Mouse (Mus musculus) heart, adult 9 months (tissue): Measurements from ENCODE around the gene Hexa.

Experiments used
- DNase-seq, 2 experiments: peaks; one replicate each; pipeline ENCODE4 v3.0.0; 2022; ENCODE audit warnings: low spot score in 2 of 2

Gene Hexa

GRCm38 (mm10) chr9:59539441-59540137 is at the start of gene Hexa, which contains the start of gene Tmem202:
TSS of gene Hexa (plus strand) at chr9:59539540.
TSS of gene Tmem202 (minus strand) at chr9:59539847.
- peak; percentile 81 to 82 for DNase-seq

- DNase-seq, result no peak
Observed at GRCm38 (mm10) chr9:59508146-59508545, 31.2 kb upstream of the Hexa start.

DNA sequence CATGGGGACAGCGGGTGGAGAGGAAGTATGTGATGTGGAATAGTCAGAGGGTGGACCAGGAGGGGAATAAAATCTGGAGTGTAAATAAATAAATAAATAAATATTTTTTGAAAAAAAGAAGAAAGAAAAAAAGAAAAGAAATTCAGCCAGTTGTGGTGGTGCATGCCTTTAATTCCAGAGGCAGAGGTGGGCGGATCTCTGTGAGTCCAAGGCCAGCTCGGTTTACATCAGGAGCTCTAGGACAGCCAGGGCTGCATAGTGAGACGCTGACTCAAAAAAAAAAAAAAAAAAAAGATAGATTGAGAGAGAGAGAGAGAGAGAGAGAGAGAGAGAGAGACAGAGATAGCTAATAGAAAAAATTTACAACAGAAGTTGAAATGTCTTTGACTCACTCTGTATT is 27.0 kb upstream of the Hexa start:
- DNase-seq, result no peak

- DNase-seq, result peak in 1 of 2 experiments; percentile 24
Observed at GRCm38 (mm10) chr9:59515069-59515468, 24.3 kb upstream of the Hexa start.

- no peak for DNase-seq
Observed at GRCm38 (mm10) chr9:59517127-59517526, 22.2 kb upstream of the Hexa start.

GRCm38 (mm10) chr9:59518976-59519375 is 20.4 kb upstream of the Hexa start:
- DNase-seq, result no peak

- no peak for DNase-seq
Observed at GRCm38 (mm10) chr9:59519396-59519795, 19.9 kb upstream of the Hexa start.

GRCm38 (mm10) chr9:59522906-59523305 is 16.4 kb upstream of the Hexa start:
- peak; percentile 38 to 41 for DNase-seq

- no peak for DNase-seq
Observed at GRCm38 (mm10) chr9:59526727-59527126, 12.6 kb upstream of the Hexa start.

GRCm38 (mm10) chr9:59527580-59527979 is 11.8 kb upstream of the Hexa start:
- DNase-seq, result no peak

DNA sequence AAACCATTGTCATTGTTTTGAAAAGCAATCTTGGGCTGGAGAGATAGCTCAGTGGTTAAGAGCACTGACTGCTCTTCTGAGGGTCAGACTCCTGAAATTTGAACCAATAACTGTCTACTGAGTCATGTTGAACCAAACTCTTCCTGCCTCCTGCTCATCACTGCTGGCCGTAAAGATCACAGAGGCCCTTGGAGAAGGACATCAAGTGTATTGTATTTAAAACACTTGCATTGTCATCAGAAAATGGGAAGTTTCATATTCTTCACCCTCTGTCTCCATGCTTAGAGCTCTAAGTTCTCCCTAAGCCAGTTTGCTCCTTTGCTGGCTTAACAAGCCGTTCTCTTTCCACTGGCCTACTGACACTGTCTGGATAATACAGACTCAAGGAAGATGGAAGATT is 11.1 kb upstream of the Hexa start:
- DNase-seq, result no peak

- DNase-seq, result no peak
Observed at GRCm38 (mm10) chr9:59531645-59532044, 7.7 kb upstream of the Hexa start.

- DNase-seq, result no peak
Observed at GRCm38 (mm10) chr9:59533422-59533821, 5.9 kb upstream of the Hexa start.

GRCm38 (mm10) chr9:59533889-59534288 is 5.5 kb upstream of the Hexa start:
- peak; percentile 68 to 75 for DNase-seq

DNA sequence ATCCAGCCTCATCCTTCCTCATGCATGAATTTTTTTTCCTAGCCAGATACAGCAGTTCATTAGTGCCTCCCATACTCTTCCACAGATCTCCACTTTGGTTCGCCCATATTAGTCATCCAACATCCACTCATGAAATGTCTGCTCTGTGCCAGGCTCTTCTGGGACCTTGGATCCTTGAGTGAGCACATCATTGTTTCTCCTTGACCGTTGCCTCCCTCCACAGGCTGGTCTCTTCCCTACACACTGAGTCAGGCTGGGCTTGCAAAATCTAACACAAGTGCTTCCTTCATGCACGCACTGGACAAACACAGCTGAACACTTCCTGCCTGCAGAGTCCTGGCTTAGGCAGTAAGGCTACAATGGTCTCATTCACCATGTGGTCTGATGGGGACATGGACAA is 1.7 kb upstream of the Hexa start:
- DNase-seq, result peak in 1 of 2 experiments; percentile 49

- no peak for DNase-seq
Observed at GRCm38 (mm10) chr9:59541617-59542016, 2.3 kb downstream of the Hexa start.

DNA sequence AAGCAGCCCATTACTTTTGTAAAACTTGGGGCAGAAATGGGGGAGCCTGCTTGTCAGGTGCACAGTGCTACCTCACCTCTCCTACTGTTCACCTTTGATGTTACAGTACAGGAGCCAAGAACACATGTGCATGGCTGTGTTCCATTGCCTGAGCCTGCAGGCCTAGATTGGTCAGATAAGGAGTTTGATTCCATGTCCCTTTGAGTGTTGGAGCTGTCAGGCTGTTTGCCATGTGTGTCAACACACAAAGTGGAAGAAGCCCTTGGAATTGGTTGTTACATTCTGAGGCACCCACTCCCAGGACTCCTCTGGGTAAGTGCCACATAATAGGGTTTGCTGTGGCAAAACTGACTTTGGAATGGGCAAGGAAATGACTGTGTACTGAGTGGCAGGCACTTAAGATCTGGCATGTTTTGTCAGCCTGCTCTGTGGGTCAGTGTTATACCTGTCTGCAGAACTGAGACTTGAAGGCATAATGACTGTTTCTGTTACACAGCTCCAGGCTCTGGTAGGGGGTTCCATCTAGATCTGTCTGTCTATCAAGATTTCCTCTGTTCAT is 3.5 kb downstream of the Hexa start:
- no peak for DNase-seq

- peak in 1 of 2 experiments; percentile 42 for DNase-seq
Observed at GRCm38 (mm10) chr9:59544739-59545138, 5.4 kb downstream of the Hexa start.

DNA sequence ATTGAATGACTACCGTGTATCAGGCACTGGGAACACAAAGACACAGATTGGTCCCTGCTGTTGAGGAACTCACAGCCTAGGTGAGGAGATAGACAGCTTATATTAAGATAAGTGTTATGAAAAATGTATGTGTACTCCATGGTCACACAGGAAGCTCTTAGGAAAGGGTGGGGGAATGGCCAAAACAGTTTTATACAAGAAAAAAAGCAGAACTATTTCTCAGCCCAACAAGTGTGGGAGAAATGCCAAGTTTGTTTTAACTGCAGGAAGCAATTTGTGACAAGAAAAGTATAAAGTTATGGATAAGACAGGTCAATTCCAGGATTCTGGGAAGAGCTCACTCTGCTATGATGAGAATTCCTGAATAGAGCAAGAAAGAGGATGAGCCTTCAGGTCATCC is 8.5 kb downstream of the Hexa start:
- DNase-seq, result no peak

- no peak for DNase-seq
Observed at GRCm38 (mm10) chr9:59548961-59549487, 9.7 kb downstream of the Hexa start.

DNA sequence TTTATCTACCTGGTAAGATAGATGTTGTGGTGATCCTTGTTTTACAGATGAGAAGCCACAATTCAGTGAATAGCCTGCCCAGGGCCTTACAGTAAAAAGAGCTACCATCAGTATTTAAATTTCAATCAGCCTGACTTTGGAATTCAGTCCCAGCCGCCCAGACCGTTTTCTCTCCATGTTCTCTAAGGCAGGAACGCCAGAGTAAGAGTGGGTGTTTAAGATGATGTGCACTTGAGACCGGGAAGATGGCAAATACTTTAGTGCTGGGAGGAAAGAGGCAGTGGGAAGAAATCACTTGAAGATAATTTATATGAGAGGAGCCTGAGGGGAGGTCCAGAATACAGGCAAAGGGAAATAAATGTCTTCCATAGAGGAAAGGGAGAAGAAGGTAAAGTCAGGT is 10.7 kb downstream of the Hexa start:
- no peak for DNase-seq

- no peak for DNase-seq
Observed at GRCm38 (mm10) chr9:59551017-59551416, 11.7 kb downstream of the Hexa start.

GRCm38 (mm10) chr9:59551620-59552031 is 12.3 kb downstream of the Hexa start:
- DNase-seq, result no peak
